Mouse (Mus musculus): ENCODE measurements around the gene Usp49.

DNA sequence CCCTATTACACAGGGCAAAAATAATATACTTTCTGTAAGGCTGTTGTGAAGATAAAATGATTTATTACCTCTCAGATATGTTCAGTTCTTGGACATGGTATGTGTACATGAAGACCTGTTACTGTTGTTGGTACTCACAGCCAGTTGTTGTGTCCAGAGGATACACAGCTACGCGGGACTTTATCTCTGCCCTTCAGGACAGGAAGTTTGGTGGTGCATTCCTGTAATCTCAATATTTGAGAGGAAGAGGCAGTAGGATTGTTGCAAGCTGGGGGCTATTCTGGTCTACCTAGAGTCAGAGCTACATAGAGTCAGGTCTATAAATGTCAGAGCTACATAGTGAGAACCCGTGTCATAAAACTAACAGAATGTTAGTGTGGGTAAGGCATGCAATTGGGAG is 39.4 kb upstream of the Usp49 start:
- TF ChIP-seq CTCF (IDR thresholded peaks at IDR 0.05; ENCODE audit: borderline replicate concordance, insufficient read depth, low read length) (no peak), POLR2A (IDR thresholded peaks at IDR 0.05; ENCODE audit: low read depth, low read length) (no peak)

Measured in embryonic fibroblast, embryonic 13.5 days (primary cell).